8 mouse cellular contexts compared by ENCODE assay signal in genomic region chr17:35584330-35584937, GRCm38 (mm10). TPM values are rescaled to one million over a fixed set of nuclear protein-coding genes. Genes with fewer than 3 reads are reported as not detected.
DNase-seq lines count a peak whose midpoint lies in the region; ATAC-seq lines count a peak whose summit lies in the region.

No protein-coding gene starts in this region.

- peak overlapping the region; percentile 50 for H3K9ac ChIP-seq in hindbrain, embryonic 14.5 days

- no peaks in the 10 kb centered on the region for H3K27me3 ChIP-seq in hindbrain, embryonic 14.5 days (ENCODE audit: control insufficient read depth, insufficient read depth, low read length)

- H3K27ac ChIP-seq in hindbrain, embryonic 14.5 days: no peak overlapping the region

- H3K36me3 ChIP-seq in hindbrain, embryonic 14.5 days (replicated peaks; ENCODE audit: control insufficient read depth, insufficient read depth): no peaks in the 10 kb centered on the region

- ATAC-seq in hindbrain, embryonic 14.5 days (ENCODE audit: low FRiP score): peak; percentile 60; the same call in 1 of the 2 replicates

- WGBS in hindbrain, embryonic 14.5 days: 18% methylated on average over 16 of the region's 16 CpGs

- H3K4me2 ChIP-seq in hindbrain, embryonic 14.5 days (replicated peaks): peak overlapping the region; percentile 47

- peak overlapping the region; percentile 10; the same call in 1 of the 2 replicates for H3K4me3 ChIP-seq in hindbrain, embryonic 14.5 days (replicated peaks; ENCODE audit: low read length)

- no peaks in the 10 kb centered on the region for H3K9me3 ChIP-seq in hindbrain, embryonic 14.5 days (ENCODE audit: control insufficient read depth, low read length)

- no peaks in the 10 kb centered on the region for H3K4me1 ChIP-seq in hindbrain, embryonic 14.5 days (replicated peaks; ENCODE audit: control insufficient read depth, insufficient read depth, low read length)

- DNase-seq in ZHBTc4 (ENCODE audit: low read depth, low spot score): peak; percentile 90
- peak; percentile 84 to 90 for DNase-seq in cerebellum, postnatal 25 days
- DNase-seq in frontal cortex, postnatal 36 days (ENCODE audit: low spot score in 2 of 2): peak; percentile 83 to 89
- peak; percentile 93 for DNase-seq in hindbrain, embryonic 14.5 days (ENCODE audit: low spot score)
- peak; percentile 71 to 94 for DNase-seq in layer of hippocampus, postnatal 25 days (ENCODE audit: extremely low spot score in 1 of 2, low spot score in 1 of 2)
- DNase-seq in mesoderm, embryonic 11.5 days (ENCODE audit: low read depth, low spot score): peak; percentile 80
- DNase-seq in right cerebral cortex, postnatal 25 days: peak; percentile 84
- DNase-seq in yolk sac, embryonic 10.5 days (ENCODE audit: low spot score): peak; percentile 60

RNA-seq across cellular contexts. Expression of gene Sfta2, which starts 16.9 kb away (rescaled TPM):
- not detected in 2 replicates for polyA plus RNA-seq in hindbrain, embryonic 14.5 days (2014; fragmentation: Nextera tagmentation; extraction: Ambion mirVana)
- total RNA-seq in layer of hippocampus, postnatal 25 days (2021): not detected

RNA-seq across cellular contexts. Expression of gene 2300002M23Rik, which starts 17.2 kb away (rescaled TPM):
- not detected in 2 replicates for polyA plus RNA-seq in hindbrain, embryonic 14.5 days (2014; fragmentation: Nextera tagmentation; extraction: Ambion mirVana)
- not detected for total RNA-seq in layer of hippocampus, postnatal 25 days (2021)

RNA-seq across cellular contexts. Expression of gene Cdsn, which starts 32.5 kb away (rescaled TPM):
- 0.22 and 0.25 TPM in 2 replicates for polyA plus RNA-seq in hindbrain, embryonic 14.5 days (2014; fragmentation: Nextera tagmentation; extraction: Ambion mirVana)
- total RNA-seq in layer of hippocampus, postnatal 25 days (2021): under 1 TPM; 0.20 to 0.70 TPM

RNA-seq across cellular contexts. Expression of gene Gm9573, which starts 42.0 kb away (rescaled TPM):
- not detected in 2 replicates for polyA plus RNA-seq in hindbrain, embryonic 14.5 days (2014; fragmentation: Nextera tagmentation; extraction: Ambion mirVana)
- not detected for total RNA-seq in layer of hippocampus, postnatal 25 days (2021)

RNA-seq across cellular contexts. Expression of gene Psors1c2, which starts 51.4 kb away (rescaled TPM):
- 0.26 and 0.72 TPM in 2 replicates for polyA plus RNA-seq in hindbrain, embryonic 14.5 days (2014; fragmentation: Nextera tagmentation; extraction: Ambion mirVana)
- under 1 TPM; 0.32 to 0.61 TPM for total RNA-seq in layer of hippocampus, postnatal 25 days (2021)
